Mouse (Mus musculus): ENCODE measurements around the gene Wdcp. TPM values are rescaled to one million over a fixed set of nuclear protein-coding genes. Genes with fewer than 3 reads are reported as not detected.

The Wdcp gene
- total RNA-seq, 2 experiments from 2014 or later: 7.3 to 8.4 TPM

Other genes starting within 250 kb of the Wdcp start
- gene Fam228a, start 104.9 kb upstream of the Wdcp start, total RNA-seq (2021): under 1 TPM; 0.15 to 0.23 TPM
- 1 to 10 TPM; 4.1 to 4.2 TPM for gene Pfn4, start 74.3 kb upstream of the Wdcp start, total RNA-seq (2021)
- gene Fam228b, start 74.0 kb upstream of the Wdcp start, total RNA-seq (2021): 1 to 10 TPM; 3.1 to 3.4 TPM
- gene Sf3b6, start 25.8 kb upstream of the Wdcp start, total RNA-seq (2021): 10 to 100 TPM; 41.5 TPM
- gene Fkbp1b, start 1.7 kb upstream of the Wdcp start, total RNA-seq (2021): under 1 TPM in 1 of 2 experiments, not detected in 1; 0.74 TPM
- gene Mfsd2b, start 31.1 kb downstream of the Wdcp start, total RNA-seq (2021): under 1 TPM; 0.52 to 0.93 TPM
- gene Ubxn2a, start 64.4 kb downstream of the Wdcp start, total RNA-seq (2021): 10 to 100 TPM; 69.0 to 76.7 TPM
- gene Atad2b, start 74.0 kb downstream of the Wdcp start, total RNA-seq (2021): 10 to 100 TPM; 11.6 to 12.4 TPM